Mouse (Mus musculus) lung, embryonic 15.5 days (tissue): ENCODE data around the gene Miga2. TPM values are rescaled to one million over a fixed set of nuclear protein-coding genes. Genes with fewer than 3 reads are reported as not detected.
A peak's percentile ranks its signal among the peaks of the same experiment; 100 is the strongest.

Experiments used
- ATAC-seq: fragments of 200-750 bp; cut with Nextera tagmentation; 2 replicates; pipeline ENCODE4 v1.8.0; 2017; ENCODE audit warnings: moderate number of reproducible peaks, borderline replicate concordance; ENCODE audit not compliant: low FRiP score, low TSS enrichment; ENCODE audit errors: extremely low read depth
- H3K27ac ChIP-seq: fragments of 300-500 bp; sonication (generic); 2 replicates; pipeline ENCODE4 v1.5.1; 2015; ENCODE audit warnings: moderate library complexity, mild to moderate bottlenecking, inconsistent platforms
- H3K27me3 ChIP-seq: fragments of 300-500 bp; sonication (generic); 2 replicates; pipeline ENCODE4 v1.6.1; 2015; ENCODE audit warnings: inconsistent platforms
- H3K36me3 ChIP-seq: fragments of 300-500 bp; sonication (generic); 2 replicates; pipeline ENCODE4 v1.6.1; 2015; ENCODE audit warnings: inconsistent platforms
- H3K4me1 ChIP-seq: fragments of 300-500 bp; sonication (generic); 2 replicates; pipeline ENCODE4 v1.6.1; 2015; ENCODE audit warnings: inconsistent platforms
- H3K4me2 ChIP-seq: fragments of 300-500 bp; sonication (generic); 2 replicates; pipeline ENCODE4 v1.6.1; 2015; ENCODE audit warnings: inconsistent platforms, mild to moderate bottlenecking, moderate library complexity
- H3K4me3 ChIP-seq: fragments of 300-500 bp; sonication (generic); 2 replicates; pipeline ENCODE4 v1.5.1; 2015; ENCODE audit warnings: mild to moderate bottlenecking, inconsistent platforms
- H3K9ac ChIP-seq: fragments of 300-500 bp; sonication (generic); 2 replicates; pipeline ENCODE4 v1.6.1; 2015; ENCODE audit warnings: inconsistent platforms
- H3K9me3 ChIP-seq: fragments of 300-500 bp; sonication (generic); 2 replicates; pipeline ENCODE4 v1.6.1; 2016; ENCODE audit warnings: inconsistent platforms
- WGBS: fragments of 180-500 bp; shearing (Covaris S2); methylation state at CpG from one replicate; pipeline ENCODE4 v1.1.7; 2015; 5-methylcytosine and 5-hydroxymethylcytosine counted together
- polyA plus RNA-seq: library from polyadenylated mRNA; unstranded; fragments of >200 nt; fragmentation: Nextera tagmentation; extraction: Ambion mirVana; gene quantifications from 2 replicates; pipeline ENCODE4 v1.2.1, GENCODE M21; 2015

Miga2 gene
- 21.2 and 24.2 TPM in 2 replicates for polyA plus RNA-seq

DNA sequence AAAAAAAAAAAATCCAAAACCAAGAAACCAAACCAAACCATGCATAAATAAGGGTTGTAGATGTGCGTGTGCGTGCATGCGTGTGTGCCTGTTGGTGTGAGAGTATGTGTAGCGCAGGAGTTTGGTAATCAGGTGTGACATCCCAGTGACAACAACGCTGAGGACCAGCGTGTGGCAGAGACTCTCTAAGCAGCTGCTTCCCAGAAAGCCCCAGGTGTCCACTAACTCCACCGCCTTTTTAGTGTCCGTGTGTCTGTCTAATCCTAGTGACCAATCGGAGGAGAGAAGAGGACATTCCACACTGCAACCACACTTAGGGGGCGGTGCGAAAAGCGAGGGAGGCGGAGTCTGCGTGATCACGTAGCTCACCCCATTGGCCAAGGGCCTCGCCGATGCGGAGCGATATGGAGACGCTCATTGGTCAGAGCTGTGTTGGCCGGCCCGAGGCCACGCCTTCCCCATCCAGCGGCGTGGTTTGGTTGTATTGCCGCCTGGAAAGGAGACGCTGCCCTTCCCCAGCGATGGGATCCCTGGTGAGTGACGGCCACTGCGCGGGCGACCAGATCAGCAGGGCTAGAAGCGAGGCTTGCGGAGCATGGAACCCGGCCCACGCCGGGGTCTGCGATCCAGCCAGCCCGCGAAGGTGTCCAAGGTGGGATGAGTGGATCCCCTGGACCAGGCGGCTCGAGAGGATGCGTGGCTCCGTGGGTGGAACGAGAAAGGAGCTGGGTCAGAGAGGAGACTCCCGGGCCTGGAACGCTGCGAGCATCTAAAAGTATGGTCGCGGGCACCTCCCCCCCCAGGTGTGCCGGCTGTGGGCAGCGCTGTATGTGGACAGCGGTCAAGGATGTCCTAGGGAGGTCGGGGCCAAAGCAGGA is at the start of gene Miga2:
Gene Miga2, plus strand, starts transcription at position 461 of the 878 bp plus-strand sequence.
- H3K4me1 ChIP-seq = peaks cover 26% of the 10 kb centered on the region
- H3K4me2 ChIP-seq = peak within 1 kb of the TSS; percentile 85
- no peaks in the 10 kb centered on the region for H3K27me3 ChIP-seq
- peak within 1 kb of the TSS; percentile 79 for H3K27ac ChIP-seq
- WGBS = under 1% methylated on average over 54 of the region's 54 CpGs
- no peaks in the 10 kb centered on the region for H3K9me3 ChIP-seq
- ATAC-seq = peak; percentile 99
- H3K9ac ChIP-seq = peak within 1 kb of the TSS; percentile 89
- peak within 1 kb of the TSS; percentile 88 for H3K4me3 ChIP-seq
- H3K36me3 ChIP-seq = peaks cover 12% of the 10 kb centered on the region

DNA sequence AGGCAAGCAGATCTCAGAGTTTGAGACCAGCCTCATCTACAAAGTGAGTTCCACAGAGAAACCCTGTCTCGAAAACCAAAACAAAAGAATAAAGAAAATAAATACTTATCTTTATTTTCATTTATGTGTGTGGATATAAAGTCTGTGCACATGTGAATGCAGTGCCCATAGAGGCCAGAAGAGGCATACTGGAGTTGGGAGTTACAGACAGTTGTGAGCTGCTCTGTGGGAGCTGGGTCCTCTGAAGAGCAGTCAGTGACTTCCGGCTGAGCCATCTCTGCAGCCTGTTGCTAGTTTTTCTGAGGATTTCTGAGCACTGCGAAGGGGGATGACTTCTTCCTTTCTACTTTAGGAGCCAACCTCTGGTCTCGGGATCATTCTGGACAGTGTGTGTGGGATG is 47.9 kb upstream of the Miga2 start:
- Histone ChIP-seq H3K36me3 (peaks cover 75% of the 10 kb centered on the region), H3K9ac (no peak overlapping the region), H3K4me2 (no peak overlapping the region), H3K4me1 (no peaks in the 10 kb centered on the region), H3K27me3 (no peaks in the 10 kb centered on the region), H3K27ac (no peak overlapping the region), H3K9me3 (no peaks in the 10 kb centered on the region), H3K4me3 (no peak overlapping the region)
- WGBS = 91% methylated on average over 4 of the region's 4 CpGs
- ATAC-seq = no peak

DNA sequence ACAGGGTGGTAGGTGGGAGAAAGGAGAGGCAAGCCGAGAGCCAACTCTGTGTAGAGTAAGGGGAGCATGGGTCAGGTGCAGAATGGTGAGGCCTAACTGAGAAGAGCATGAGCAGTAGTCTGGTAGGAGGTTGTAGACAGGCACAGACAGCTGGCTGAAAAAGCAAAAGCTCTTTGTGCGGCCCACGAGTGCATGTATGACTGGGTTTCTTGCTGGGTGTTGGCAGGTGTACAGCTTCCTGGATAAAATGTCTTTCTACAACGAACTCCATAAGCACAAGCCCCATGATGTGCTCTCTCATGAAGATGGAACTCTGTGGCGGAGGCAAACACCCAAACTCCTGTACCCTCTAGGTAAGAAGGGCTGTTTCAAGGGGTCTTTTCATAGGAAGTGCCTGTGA is 47.1 kb upstream of the Miga2 start:
- ATAC-seq = no peak
- no peak overlapping the region for H3K27ac ChIP-seq
- H3K27me3 ChIP-seq = no peaks in the 10 kb centered on the region
- H3K4me3 ChIP-seq = no peak overlapping the region
- WGBS = 91% methylated on average over 5 of the region's 5 CpGs
- no peaks in the 10 kb centered on the region for H3K9me3 ChIP-seq
- no peak overlapping the region for H3K9ac ChIP-seq
- no peaks in the 10 kb centered on the region for H3K4me1 ChIP-seq
- peaks cover 78% of the 10 kb centered on the region for H3K36me3 ChIP-seq
- H3K4me2 ChIP-seq = no peak overlapping the region

DNA sequence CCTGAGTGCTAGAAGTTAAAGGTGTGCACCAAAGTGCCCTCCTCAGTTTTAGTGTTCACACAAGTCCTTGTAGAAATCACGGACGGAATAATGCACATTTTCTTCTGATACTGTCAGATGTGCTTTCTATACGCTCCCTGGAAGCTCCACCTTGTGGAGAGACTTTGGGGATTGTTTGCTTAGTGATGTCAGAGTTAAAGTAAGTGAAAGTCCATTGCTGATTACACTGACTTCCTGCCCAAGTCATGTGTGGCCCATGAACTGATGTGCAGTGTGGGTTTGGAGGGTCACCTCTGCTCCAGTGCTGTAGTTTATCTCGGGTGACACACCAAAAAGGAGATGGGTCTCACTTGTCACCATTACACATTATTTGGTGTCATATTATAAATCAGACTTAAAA is 44.8 kb upstream of the Miga2 start:
- 64% methylated on average over 4 of the region's 4 CpGs for WGBS
- H3K36me3 ChIP-seq = peaks cover 81% of the 10 kb centered on the region
- H3K4me2 ChIP-seq = no peak overlapping the region
- no peaks in the 10 kb centered on the region for H3K9me3 ChIP-seq
- no peaks in the 10 kb centered on the region for H3K27me3 ChIP-seq
- H3K9ac ChIP-seq = no peak overlapping the region
- no peak overlapping the region for H3K4me3 ChIP-seq
- no peaks in the 10 kb centered on the region for H3K4me1 ChIP-seq
- H3K27ac ChIP-seq = no peak overlapping the region
- no peak for ATAC-seq

DNA sequence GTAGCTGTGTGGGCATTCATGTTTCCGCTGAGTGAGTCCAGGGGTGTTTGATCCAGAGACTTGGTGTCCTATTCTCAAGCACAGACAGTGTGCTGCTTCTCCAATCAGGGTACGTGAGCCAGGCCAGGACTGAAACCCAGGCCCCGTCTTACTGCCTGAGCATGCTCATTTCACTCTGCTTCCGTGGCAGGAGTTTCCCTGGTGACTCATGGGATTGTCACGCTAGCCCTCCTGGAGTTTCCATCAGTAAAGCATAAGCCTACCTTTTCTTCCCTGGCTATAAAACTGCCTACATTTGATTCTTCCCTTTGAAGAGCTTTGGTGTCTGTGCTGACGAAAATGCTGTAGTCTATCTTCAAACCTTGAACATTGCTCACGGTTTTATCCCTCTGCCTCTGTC is 40.9 kb upstream of the Miga2 start:
- ATAC-seq = no peak

DNA sequence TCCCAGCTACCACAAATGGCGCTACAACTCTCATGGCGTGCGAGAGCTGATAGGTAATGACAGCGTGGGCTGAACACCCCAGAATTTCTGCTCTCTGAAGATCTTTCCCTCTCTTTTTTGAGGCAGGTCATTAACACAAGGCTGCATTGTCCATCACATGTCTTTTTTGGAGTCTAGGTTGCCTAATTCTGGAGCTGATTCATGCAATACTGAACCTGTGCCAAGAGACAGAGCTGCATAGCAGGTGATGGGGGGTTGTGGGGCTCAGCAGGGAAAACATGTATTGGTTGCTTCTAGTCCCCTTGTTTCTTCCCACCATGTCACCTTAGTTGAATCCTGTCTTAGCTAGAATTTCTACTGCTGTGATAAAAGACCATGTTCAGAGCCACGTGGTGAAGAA is 38.7 kb upstream of the Miga2 start:
- no peaks in the 10 kb centered on the region for H3K9me3 ChIP-seq
- no peak overlapping the region for H3K4me3 ChIP-seq
- no peak overlapping the region for H3K27ac ChIP-seq
- H3K4me1 ChIP-seq = no peaks in the 10 kb centered on the region
- H3K27me3 ChIP-seq = no peaks in the 10 kb centered on the region
- no peak for ATAC-seq
- H3K4me2 ChIP-seq = no peak overlapping the region
- no peak overlapping the region for H3K9ac ChIP-seq
- H3K36me3 ChIP-seq = peaks cover 91% of the 10 kb centered on the region
- WGBS = 88% methylated on average over 5 of the region's 5 CpGs

More for the DNA sequence above, 40.9 kb upstream of the Miga2 start:
- Histone ChIP-seq H3K9me3 (no peaks in the 10 kb centered on the region), H3K4me2 (no peak overlapping the region), H3K4me3 (no peak overlapping the region), H3K9ac (no peak overlapping the region), H3K27me3 (no peaks in the 10 kb centered on the region), H3K27ac (no peak overlapping the region), H3K36me3 (peaks cover 80% of the 10 kb centered on the region), H3K4me1 (no peaks in the 10 kb centered on the region)
- 94% methylated on average over 7 of the region's 7 CpGs for whole genome bisulfite sequencing

DNA sequence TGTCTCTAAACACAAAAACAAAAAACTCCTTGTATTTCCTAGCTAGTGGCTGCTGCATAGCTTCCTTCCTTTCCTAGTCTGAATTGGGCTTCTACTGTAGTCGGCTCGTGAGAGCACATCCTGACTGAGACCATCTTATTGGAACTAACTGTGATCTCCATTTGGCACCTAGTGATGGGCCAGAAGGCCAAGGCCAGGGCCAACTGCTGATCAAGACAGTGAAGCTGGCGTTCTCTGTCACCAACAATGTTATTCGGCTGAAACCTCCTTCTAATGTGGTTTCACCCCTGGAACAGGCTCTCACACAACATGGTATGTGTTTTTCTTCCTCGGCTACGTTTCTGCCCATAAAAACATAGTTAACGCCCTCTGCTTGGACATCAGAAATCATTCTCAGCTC is 36.8 kb upstream of the Miga2 start:
- H3K9me3 ChIP-seq = no peaks in the 10 kb centered on the region
- H3K9ac ChIP-seq = no peak overlapping the region
- H3K4me1 ChIP-seq = no peaks in the 10 kb centered on the region
- ATAC-seq = no peak
- no peak overlapping the region for H3K27ac ChIP-seq
- 82% methylated on average over 7 of the region's 7 CpGs for WGBS
- H3K27me3 ChIP-seq = no peaks in the 10 kb centered on the region
- H3K4me2 ChIP-seq = no peak overlapping the region
- H3K36me3 ChIP-seq = peaks cover 93% of the 10 kb centered on the region
- no peak overlapping the region for H3K4me3 ChIP-seq

DNA sequence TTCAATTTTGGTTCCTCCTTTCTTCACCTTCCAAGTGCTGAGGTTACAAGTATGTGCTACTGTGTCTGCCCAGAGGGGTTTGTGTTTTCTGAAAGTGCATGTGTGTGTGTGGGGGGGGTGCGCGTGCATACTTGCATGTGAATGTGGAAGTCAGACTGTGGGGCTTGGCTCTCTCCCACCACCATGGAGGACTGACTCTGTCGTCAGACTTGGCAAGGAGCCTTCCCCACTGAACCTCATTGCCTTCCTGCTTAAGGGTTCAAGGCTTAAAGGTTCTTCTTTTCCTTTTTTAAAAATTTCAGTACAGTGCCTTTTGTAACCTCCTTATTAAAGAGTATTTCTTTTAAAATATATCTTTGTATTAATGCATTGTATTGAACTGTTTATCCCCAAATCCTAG is 35.2 kb upstream of the Miga2 start:
- H3K4me2 ChIP-seq = no peak overlapping the region
- H3K36me3 ChIP-seq = peaks cover 93% of the 10 kb centered on the region
- no peaks in the 10 kb centered on the region for H3K27me3 ChIP-seq
- 89% methylated on average over 3 of the region's 3 CpGs for WGBS
- H3K27ac ChIP-seq = no peak overlapping the region
- H3K4me3 ChIP-seq = no peak overlapping the region
- no peaks in the 10 kb centered on the region for H3K4me1 ChIP-seq
- no peak overlapping the region for H3K9ac ChIP-seq
- no peak for ATAC-seq
- H3K9me3 ChIP-seq = no peaks in the 10 kb centered on the region

DNA sequence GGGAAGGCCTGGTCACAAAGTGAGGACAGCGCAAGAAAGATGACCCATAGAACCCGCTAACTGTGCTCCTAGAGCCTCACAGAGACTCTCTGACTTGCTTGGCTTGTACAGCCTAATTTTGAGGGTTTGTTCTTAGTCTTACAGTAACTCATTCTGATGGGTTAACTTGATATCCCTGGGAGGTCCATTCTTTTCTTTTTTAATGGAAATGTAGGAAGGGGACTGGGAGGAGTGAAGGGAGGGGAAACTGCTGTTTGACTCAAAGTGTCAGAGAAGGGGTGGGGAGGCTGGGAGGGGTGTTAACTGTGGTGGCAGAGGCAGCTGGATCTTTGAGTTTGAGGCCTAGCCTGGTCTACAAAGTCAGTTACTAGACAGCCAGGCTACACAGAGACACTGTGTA is 28.7 kb upstream of the Miga2 start:
- no peak overlapping the region for H3K27ac ChIP-seq
- no peak overlapping the region for H3K9ac ChIP-seq
- H3K27me3 ChIP-seq = no peaks in the 10 kb centered on the region
- ATAC-seq = no peak
- H3K4me3 ChIP-seq = no peak overlapping the region
- no peak overlapping the region for H3K4me2 ChIP-seq
- H3K36me3 ChIP-seq = peaks cover 83% of the 10 kb centered on the region
- H3K9me3 ChIP-seq = no peaks in the 10 kb centered on the region
- H3K4me1 ChIP-seq = no peaks in the 10 kb centered on the region
- WGBS = 93% methylated on average over 2 of the region's 2 CpGs

DNA sequence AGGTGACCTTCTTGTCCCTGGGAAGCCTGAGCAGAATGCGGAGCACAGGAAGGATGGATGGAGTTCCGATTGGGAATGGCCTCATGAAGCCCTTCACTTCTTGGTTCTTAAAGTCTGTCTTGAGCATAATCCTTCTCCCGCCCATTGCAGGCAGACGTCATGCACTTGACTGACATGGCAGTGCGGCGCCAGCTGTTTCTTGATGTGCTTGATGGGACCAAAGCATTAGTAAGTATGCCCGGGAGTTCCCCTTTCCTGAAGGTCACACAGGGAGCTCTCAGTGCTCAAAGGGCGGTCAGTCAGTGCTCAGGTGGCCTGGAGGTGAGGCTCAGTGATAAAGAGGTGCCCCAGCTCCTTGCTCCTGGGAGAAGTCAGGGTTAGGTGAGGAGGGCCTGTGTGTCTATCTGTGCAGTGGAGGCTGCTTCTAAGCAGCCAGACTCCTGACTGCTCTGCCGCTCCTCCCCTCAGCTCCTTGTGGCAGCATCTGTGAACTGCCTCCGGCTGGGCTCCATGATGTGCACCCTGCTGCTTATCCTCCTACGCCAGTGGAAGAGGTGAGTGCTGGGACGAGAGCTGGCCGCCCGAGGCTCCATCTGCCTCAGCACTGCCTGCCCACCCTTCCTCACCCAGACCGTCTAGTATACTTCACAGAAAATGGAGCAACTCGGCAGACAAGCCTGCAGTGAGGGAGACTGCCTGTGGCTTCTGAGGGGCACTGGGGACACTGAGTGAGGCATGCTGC is 27.7 kb upstream of the Miga2 start:
- no peak for ATAC-seq
- no peak overlapping the region for H3K27ac ChIP-seq
- H3K4me1 ChIP-seq = no peaks in the 10 kb centered on the region
- H3K4me2 ChIP-seq = no peak overlapping the region
- peaks cover 83% of the 10 kb centered on the region for H3K36me3 ChIP-seq
- WGBS = 82% methylated on average over 16 of the region's 16 CpGs
- H3K9me3 ChIP-seq = no peaks in the 10 kb centered on the region
- no peak overlapping the region for H3K9ac ChIP-seq
- no peak overlapping the region for H3K4me3 ChIP-seq
- H3K27me3 ChIP-seq = no peaks in the 10 kb centered on the region

DNA sequence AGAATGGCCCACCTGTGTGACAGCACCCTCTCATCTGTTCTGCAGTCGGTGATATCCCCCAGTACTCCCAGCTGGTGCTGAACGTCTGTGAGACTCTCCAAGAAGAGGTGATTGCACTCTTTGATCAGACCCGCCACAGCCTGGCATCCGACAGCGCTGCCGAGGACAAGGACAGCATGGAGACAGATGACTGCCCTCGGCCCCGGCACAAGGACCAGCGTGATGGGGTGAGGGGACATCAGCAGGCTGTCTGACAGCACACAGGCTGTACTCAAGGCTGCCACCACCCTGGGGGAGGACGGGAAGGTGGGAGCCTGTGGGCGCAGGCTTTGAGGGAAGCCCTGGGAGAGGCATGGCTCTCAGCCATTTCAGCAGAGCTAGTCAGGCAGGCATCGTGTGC is 26.9 kb upstream of the Miga2 start:
- Histone ChIP-seq H3K36me3 (peaks cover 83% of the 10 kb centered on the region), H3K9ac (no peak overlapping the region), H3K4me3 (no peak overlapping the region), H3K27ac (no peak overlapping the region), H3K27me3 (no peaks in the 10 kb centered on the region), H3K9me3 (no peaks in the 10 kb centered on the region), H3K4me2 (no peak overlapping the region), H3K4me1 (no peaks in the 10 kb centered on the region)
- whole genome bisulfite sequencing = 67% methylated on average over 12 of the region's 12 CpGs
- 0 out of 2 replicates have a peak, but pooled peaks have one; percentile 14 for ATAC-seq

DNA sequence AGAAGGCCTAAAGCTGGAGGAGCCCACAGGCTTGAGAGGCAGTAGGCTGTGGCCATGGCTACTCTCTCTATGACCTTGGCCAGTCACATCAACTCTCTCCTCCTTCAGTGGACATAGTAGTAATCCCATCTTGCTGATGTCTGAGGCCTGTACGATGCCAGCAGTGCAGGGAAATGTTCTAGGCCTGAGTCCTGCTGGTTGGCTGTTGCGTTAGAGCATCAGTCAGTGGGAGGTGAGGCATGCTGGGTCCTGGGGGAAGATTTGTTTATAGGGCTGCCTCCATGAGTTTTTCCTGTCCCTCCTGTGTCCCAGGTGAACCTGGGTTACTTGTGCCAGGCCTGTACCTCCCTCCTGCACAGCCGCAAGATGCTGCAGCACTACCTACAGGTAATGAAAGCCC is 22.0 kb upstream of the Miga2 start:
- H3K27me3 ChIP-seq = no peaks in the 10 kb centered on the region
- no peaks in the 10 kb centered on the region for H3K9me3 ChIP-seq
- no peak overlapping the region for H3K9ac ChIP-seq
- no peak overlapping the region for H3K27ac ChIP-seq
- WGBS = 89% methylated on average over 3 of the region's 3 CpGs
- H3K4me1 ChIP-seq = no peaks in the 10 kb centered on the region
- H3K36me3 ChIP-seq = peaks cover 90% of the 10 kb centered on the region
- no peak for ATAC-seq
- no peak overlapping the region for H3K4me3 ChIP-seq
- H3K4me2 ChIP-seq = no peak overlapping the region
